Comparison of ENCODE assay signal across 9 mouse cellular contexts in the genomic region with DNA sequence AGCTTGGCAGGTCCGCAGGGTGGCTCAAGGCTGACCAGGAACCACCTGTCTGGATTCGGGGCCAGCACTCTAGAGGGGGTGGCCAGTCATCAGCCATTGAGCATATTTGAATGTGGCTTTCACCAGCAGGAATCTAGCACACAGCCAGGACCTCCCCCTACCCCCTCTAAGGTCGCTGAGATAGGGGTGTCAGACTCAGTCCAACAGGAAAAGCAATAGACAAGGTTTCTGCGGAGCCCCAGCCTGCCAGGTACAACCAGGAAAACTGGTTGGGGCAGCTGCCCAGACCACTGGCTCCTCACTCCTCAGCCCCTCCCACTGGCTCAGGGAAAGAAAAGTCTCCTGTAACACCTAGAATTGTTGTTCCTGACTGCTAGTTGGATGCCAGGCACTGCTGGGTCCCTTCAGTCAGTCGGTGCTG. TPM values are rescaled to one million over a fixed set of nuclear protein-coding genes. Genes with fewer than 3 reads are reported as not detected.
DNase-seq lines count a peak whose midpoint lies in the region; ATAC-seq and TF ChIP-seq lines count a peak whose summit lies in the region.
"Had no signal": no experiment of that assay in that cellular context is flagged by ENCODE, and none has a peak within 500 bp of the region (broad histone marks: within the 10 kb centered on the region; RNA-seq: fewer than 3 reads in every experiment).

No protein-coding gene starts in this region.

- H3K27me3 ChIP-seq in hindbrain, embryonic 13.5 days, result peaks cover 2% of the 10 kb centered on the region; the same call in 1 of the 2 replicates
- no peaks in the 10 kb centered on the region for H3K27me3 ChIP-seq in limb, embryonic 15.5 days
- no peaks in the 10 kb centered on the region for H3K27me3 ChIP-seq in neural tube, embryonic 13.5 days
- H3K27me3 ChIP-seq: Patski had no signal

- DNase-seq in layer of hippocampus, adult 2 months (ENCODE audit: low spot score in 2 of 2), result no peak
- DNase-seq in layer of hippocampus, postnatal 14 days (ENCODE audit: low spot score in 2 of 2), result no peak
- DNase-seq in natural killer cell, adult 2 months (ENCODE audit: low spot score in 2 of 2), result no peak
- DNase-seq in left cerebral cortex, adult 18-20 months (ENCODE audit: low spot score in 2 of 2), result no peak
- DNase-seq in ovary, postnatal 10 days (ENCODE audit: low spot score), result no peak

- no peaks in the 10 kb centered on the region for H3K9me3 ChIP-seq in hindbrain, embryonic 13.5 days
- H3K9me3 ChIP-seq in limb, embryonic 15.5 days, result no peaks in the 10 kb centered on the region
- H3K9me3 ChIP-seq in neural tube, embryonic 13.5 days, result no peaks in the 10 kb centered on the region

- peak overlapping the region; percentile 61 for H3K27ac ChIP-seq in layer of hippocampus, adult 2 months
- H3K27ac ChIP-seq in hindbrain, embryonic 13.5 days, result peak overlapping the region; percentile 48; the same call in 1 of the 2 replicates
- peak overlapping the region; percentile 81 for H3K27ac ChIP-seq in limb, embryonic 15.5 days
- H3K27ac ChIP-seq in neural tube, embryonic 13.5 days (replicated peaks), result no peak overlapping the region; the same call in 1 of the 2 replicates

- TF ChIP-seq CTCF in layer of hippocampus, adult 2 months (conservative IDR thresholded peaks at IDR 0.05), result no peak

- WGBS in hindbrain, embryonic 13.5 days, result 31% methylated on average over 5 of the region's 5 CpGs
- 6% methylated on average over 5 of the region's 5 CpGs for WGBS in limb, embryonic 15.5 days
- WGBS in neural tube, embryonic 13.5 days, result 21% methylated on average over 5 of the region's 5 CpGs

- ATAC-seq in hindbrain, embryonic 13.5 days (ENCODE audit: low FRiP score), result no peak
- 0 out of 2 replicates have a peak, but pooled peaks have one; percentile 12 for ATAC-seq in limb, embryonic 15.5 days (ENCODE audit: insufficient number of reproducible peaks, low FRiP score, low TSS enrichment, low read depth)
- peak; percentile 15; the same call in 1 of the 2 replicates for ATAC-seq in neural tube, embryonic 13.5 days (ENCODE audit: low read depth)

- no peaks in the 10 kb centered on the region for H3K36me3 ChIP-seq in hindbrain, embryonic 13.5 days
- H3K36me3 ChIP-seq in limb, embryonic 15.5 days, result peaks cover 6% of the 10 kb centered on the region; the same call in 1 of the 2 replicates
- H3K36me3 ChIP-seq in neural tube, embryonic 13.5 days, result no peaks in the 10 kb centered on the region

- peak overlapping the region; percentile 48; the same call in 1 of the 2 replicates for H3K4me3 ChIP-seq in layer of hippocampus, adult 2 months
- H3K4me3 ChIP-seq in hindbrain, embryonic 13.5 days, result peak overlapping the region; percentile 22; the same call in 1 of the 2 replicates
- H3K4me3 ChIP-seq in limb, embryonic 15.5 days, result peak overlapping the region; percentile 27; the same call in 1 of the 2 replicates
- 0 out of 2 replicates have a peak overlapping the region, but pooled peaks have one; percentile 24 for H3K4me3 ChIP-seq in neural tube, embryonic 13.5 days

- peak overlapping the region; percentile 47 for H3K4me2 ChIP-seq in hindbrain, embryonic 13.5 days
- H3K4me2 ChIP-seq in limb, embryonic 15.5 days, result peak overlapping the region; percentile 52
- peak overlapping the region; percentile 51 for H3K4me2 ChIP-seq in neural tube, embryonic 13.5 days

- peaks cover 35% of the 10 kb centered on the region for H3K4me1 ChIP-seq in hindbrain, embryonic 13.5 days (replicated peaks)
- peaks cover 28% of the 10 kb centered on the region for H3K4me1 ChIP-seq in limb, embryonic 15.5 days
- H3K4me1 ChIP-seq in neural tube, embryonic 13.5 days (replicated peaks), result peaks cover 35% of the 10 kb centered on the region

- H3K9ac ChIP-seq in hindbrain, embryonic 13.5 days, result peak overlapping the region; percentile 43; the same call in 1 of the 2 replicates
- H3K9ac ChIP-seq in limb, embryonic 15.5 days, result 0 out of 2 replicates have a peak overlapping the region, but pooled peaks have one; percentile 4
- H3K9ac ChIP-seq in neural tube, embryonic 13.5 days, result peak overlapping the region; percentile 62

RNA-seq across cellular contexts. Expression of a gene that starts 10.7 kb away (rescaled TPM):
- total RNA-seq in layer of hippocampus, adult 2 months (2021), result 10 to 100 TPM; 12.2 to 13.1 TPM
- 1 to 10 TPM; 8.5 to 9.4 TPM for total RNA-seq in layer of hippocampus, postnatal 14 days (2021)
- 2.1 and 2.9 TPM in 2 replicates for polyA plus RNA-seq in hindbrain, embryonic 13.5 days (2015; fragmentation: Nextera tagmentation; extraction: Ambion mirVana)
- polyA plus RNA-seq in limb, embryonic 15.5 days (2015; fragmentation: Nextera tagmentation; extraction: Ambion mirVana), result 1.9 and 2.1 TPM in 2 replicates
- polyA plus RNA-seq in neural tube, embryonic 13.5 days (2015; fragmentation: Nextera tagmentation; extraction: Ambion mirVana), result 2.1 and 3.1 TPM in 2 replicates
- 10 to 100 TPM; 30.3 to 30.4 TPM for total RNA-seq in left cerebral cortex, adult 18-20 months (2021)

RNA-seq across cellular contexts. Expression of a gene that starts 47.5 kb away (rescaled TPM):
- 100 to 1,000 TPM; 152 to 168 TPM for total RNA-seq in layer of hippocampus, adult 2 months (2021)
- total RNA-seq in layer of hippocampus, postnatal 14 days (2021), result 100 to 1,000 TPM; 147 to 150 TPM
- polyA plus RNA-seq in hindbrain, embryonic 13.5 days (2015; fragmentation: Nextera tagmentation; extraction: Ambion mirVana), result 129 and 133 TPM in 2 replicates
- 137 and 149 TPM in 2 replicates for polyA plus RNA-seq in limb, embryonic 15.5 days (2015; fragmentation: Nextera tagmentation; extraction: Ambion mirVana)
- polyA plus RNA-seq in neural tube, embryonic 13.5 days (2015; fragmentation: Nextera tagmentation; extraction: Ambion mirVana), result 124 and 126 TPM in 2 replicates
- total RNA-seq in left cerebral cortex, adult 18-20 months (2021), result 100 to 1,000 TPM; 182 to 189 TPM

RNA-seq across cellular contexts. Expression of a gene that starts 47.7 kb away (rescaled TPM):
- 10 to 100 TPM; 50.9 to 51.6 TPM for total RNA-seq in layer of hippocampus, adult 2 months (2021)
- total RNA-seq in layer of hippocampus, postnatal 14 days (2021), result 10 to 100 TPM; 41.0 to 41.1 TPM
- polyA plus RNA-seq in hindbrain, embryonic 13.5 days (2015; fragmentation: Nextera tagmentation; extraction: Ambion mirVana), result 22.1 and 24.0 TPM in 2 replicates
- polyA plus RNA-seq in limb, embryonic 15.5 days (2015; fragmentation: Nextera tagmentation; extraction: Ambion mirVana), result 23.9 and 37.6 TPM in 2 replicates
- 22.2 and 23.0 TPM in 2 replicates for polyA plus RNA-seq in neural tube, embryonic 13.5 days (2015; fragmentation: Nextera tagmentation; extraction: Ambion mirVana)
- total RNA-seq in left cerebral cortex, adult 18-20 months (2021), result 10 to 100 TPM; 53.7 to 57.3 TPM

Comparison
In these comparisons a context has a peak if more than half of its experiments do, and no peak if none do; other contexts are left out.
1. H3K9ac ChIP-seq: peak in every context shown above with its lines; median percentile 62 in neural tube, embryonic 13.5 days; 43 in hindbrain, embryonic 13.5 days; 4 in limb, embryonic 15.5 days.